Mouse (Mus musculus) heart, postnatal 14 days (tissue): ENCODE data around the gene Ppm1f. TPM values are rescaled to one million over a fixed set of nuclear protein-coding genes. Genes with fewer than 3 reads are reported as not detected.
A peak's percentile ranks its signal among the peaks of the same experiment; 100 is the strongest.
"Not testable (repeated sequence)": the region's sequence is repeated elsewhere in the genome, so short reads cannot be mapped to it uniquely, and the experiment has no call there.

Source experiments
- DNase-seq, 2 experiments: peaks; one replicate each; pipeline ENCODE4 v3.0.0; 2021 to 2022
- intact Hi-C: fragments of 180-260 bp; cut with DNase I; formaldehyde crosslinking; loops from one replicate; pipeline ENCODE4 v1.15.1; 2025
- long read RNA-seq, 2 experiments: library from polyadenylated mRNA; stranded (forward); transcript quantifications; one replicate each; pipeline ENCODE4 v2.0.0; 2021
- total RNA-seq, 2 experiments: library from RNA; stranded (reverse); gene quantifications; 2 replicates each; pipeline ENCODE4 v1.2.3; 2021

Ppm1f gene
- 10 to 100 TPM; 33.4 to 35.7 TPM for total RNA-seq
- long read RNA-seq, experiment 1, full-length matches to known transcripts, result 12 of 28 reads
- long read RNA-seq, experiment 1, partial matches to known transcripts, result 13 of 28 reads
- long read RNA-seq, experiment 1, other reads (novel, unspliced or antisense), result 3 of 28 reads
- long read RNA-seq, experiment 2, full-length matches to known transcripts, result 17 of 28 reads
- long read RNA-seq, experiment 2, partial matches to known transcripts, result 11 of 28 reads
- long read RNA-seq, experiment 2, other reads (novel, unspliced or antisense), result 0 of 28 reads

DNA sequence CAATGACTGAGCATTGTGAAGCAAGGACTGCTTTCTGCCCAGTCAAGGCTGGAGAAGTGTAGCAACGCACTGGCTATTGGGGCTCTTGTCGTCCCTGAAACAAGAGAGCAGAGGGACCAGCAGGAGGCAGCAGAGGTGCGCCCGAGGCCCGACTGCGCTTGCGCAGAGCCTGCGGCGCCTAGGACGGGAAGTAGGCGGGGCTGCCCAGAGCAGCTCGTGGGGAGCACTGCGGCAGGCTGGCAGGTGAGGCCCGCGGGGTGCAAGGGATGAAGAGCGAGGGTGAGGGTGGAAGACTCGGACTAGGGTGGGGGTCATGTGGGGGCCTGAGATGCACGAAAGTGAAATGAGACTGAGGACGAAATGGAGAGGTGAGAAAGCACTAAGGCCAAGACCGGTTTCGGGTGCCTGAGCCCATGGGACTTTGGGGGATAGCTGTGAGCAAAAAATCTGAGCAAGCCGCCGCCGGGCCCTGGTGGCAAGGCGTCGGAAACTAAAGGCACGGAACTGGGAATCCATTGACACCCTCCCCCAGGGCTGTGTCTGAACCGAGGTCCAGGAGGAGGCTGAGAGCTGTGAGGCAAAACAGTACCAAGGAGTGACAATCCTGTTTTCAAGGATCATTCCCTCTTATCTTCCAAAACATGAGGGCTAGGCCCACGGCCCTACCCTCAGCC, at the start of gene Ppm1f:
TSS of gene Ppm1f (plus strand) at position 88 of the 674 bp plus-strand sequence.
- DNase-seq, result peak; percentile 97 to 98
- intact Hi-C loops, result loop anchor here (1.0 kb wide), 1 partner anchor 16 kb away; no protein-coding TSS in a partner anchor

DNA sequence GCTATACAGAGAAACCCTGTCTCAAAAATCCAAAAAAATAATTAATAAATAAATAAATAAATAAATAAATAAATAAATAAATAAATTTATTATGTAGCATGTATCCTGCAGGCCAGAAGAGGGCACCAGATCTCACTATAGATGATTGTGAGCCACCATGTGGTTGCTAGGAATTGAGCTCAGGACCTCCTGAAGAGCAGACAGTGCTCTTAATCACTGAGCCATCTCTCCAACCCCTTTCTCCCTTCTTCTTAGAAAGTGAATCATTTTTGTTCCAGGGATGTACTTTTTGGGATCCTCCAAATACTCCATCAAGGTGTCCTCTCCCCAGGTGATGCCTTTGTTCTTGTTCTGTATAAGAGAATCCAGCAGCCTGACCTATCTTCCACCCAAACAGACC, 47.1 kb upstream of the Ppm1f start:
- intact Hi-C loops, result no loop called here

DNA sequence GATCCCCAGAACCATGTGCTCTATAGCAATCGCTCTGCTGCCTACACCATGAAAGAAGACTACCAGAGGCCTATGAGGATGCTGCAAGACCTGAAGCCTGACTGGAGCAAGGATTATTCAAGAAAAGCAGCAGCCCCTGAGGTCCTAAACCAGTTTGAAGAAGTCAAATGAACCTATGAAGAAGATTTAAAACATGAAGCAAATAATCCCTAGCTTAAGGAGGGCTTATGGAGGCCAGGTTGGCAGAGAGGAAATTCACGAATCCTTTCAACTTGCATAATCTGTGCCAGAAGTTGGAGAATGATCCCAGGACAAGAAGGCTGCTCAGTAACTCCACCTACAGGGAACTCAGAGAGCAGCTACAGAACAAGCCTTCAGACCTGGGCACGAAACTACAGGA, 43.9 kb upstream of the Ppm1f start:
- DNase-seq, result no peak
- intact Hi-C loops, result no loop called here

More for the DNA sequence above, 47.1 kb upstream of the Ppm1f start:
- no peak for DNase-seq

DNA sequence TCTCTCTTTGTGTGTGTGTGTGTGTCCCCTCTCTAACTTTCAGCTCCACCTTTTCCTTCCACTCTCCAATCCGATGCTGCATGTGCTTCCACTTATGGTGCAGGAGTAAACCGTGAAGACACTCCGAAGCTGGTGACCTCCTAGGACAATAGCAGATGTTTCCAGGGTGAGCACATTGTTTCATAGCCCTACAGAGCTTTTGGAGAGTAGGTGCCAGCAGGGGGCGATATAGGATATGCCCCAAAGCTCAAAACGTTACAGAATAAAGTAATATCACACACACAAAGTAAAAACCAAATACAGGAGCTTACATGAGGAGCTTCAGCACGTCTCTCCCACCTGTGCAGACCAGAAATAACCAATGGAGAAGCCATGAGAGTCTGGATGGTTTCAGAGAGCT, 41.4 kb upstream of the Ppm1f start:
- peak; percentile 65 to 69 for DNase-seq
- intact Hi-C loops, result loop anchor here (2.0 kb wide), 1 partner anchor 58 kb away; no protein-coding TSS in a partner anchor

DNA sequence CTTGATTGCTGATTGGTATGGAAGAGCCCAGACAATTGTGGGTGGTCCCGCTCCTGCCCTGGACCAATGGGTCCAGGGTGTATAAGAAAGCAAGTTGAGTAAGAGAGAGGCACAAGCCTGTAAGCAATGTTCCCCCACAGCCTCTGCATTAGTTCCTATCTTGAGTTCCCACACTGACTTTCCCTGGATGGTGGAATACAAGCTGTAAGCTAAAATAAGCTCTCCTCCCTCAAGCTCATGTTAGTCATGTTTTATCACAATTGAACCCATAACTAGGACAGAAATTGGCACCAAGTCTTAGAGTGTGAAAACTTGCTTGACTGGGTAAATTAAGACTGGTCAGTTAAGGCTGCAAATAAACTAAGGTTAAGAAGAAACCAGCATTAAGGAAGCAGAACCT, 40.7 kb upstream of the Ppm1f start:
- intact Hi-C loops, result loop anchor here (2.0 kb wide), 1 partner anchor 57 kb away; no protein-coding TSS in a partner anchor
- no peak for DNase-seq

DNA sequence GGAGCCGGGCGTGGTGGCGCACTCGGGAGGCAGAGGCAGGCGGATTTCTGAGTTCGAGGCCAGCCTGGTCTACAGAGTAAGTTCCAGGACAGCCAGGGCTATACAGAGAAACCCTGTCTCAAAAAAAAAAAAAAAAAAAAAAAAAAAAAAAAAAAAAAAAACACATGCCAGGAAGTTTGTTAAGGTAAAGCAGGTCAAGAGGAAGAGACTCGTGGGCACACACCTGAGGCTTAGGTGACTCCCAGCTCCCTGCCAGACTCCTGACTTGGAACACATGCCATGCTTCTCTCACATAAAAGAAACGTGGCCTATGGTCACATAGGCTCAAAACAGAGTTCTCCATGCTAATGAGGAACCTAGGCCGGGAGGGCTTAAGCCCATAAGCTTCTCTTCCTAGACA, 40.2 kb upstream of the Ppm1f start:
- intact Hi-C loops, DNase-seq: not testable (repeated sequence)

DNA sequence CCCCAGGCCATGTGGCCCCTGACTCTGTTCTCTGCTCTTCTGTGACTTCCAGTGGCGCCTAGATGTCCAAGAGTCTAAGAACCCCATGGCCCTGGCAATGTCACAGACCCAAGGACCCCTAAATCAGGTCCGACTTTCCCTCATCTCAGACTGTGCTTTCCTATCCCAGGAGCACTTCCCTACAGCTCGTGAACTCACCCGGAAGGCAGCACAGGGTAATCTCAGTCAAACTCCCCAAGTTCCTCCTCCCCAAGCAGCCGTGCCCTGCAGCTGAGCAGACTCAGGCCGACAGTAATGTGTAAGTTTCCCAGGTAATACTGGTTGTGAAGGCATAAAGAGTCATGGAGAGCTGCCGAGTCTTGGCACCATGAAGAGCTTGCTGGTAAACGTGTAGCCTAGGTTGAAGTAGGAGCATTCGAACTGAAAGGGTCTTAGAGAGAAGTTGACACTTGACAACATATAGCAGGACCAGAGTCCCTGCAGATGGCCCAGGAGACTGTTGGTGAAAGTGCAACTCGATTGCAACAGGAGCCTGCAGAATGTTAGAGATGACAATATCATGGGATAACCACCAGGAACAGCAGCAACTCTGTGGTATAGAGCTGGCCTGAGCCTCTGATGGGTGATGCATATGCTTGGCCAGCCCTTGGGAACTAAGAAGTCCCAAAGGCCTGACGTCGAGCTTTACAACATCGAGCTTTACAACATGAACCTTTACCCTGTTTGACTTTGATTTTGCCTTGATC, 39.4 kb upstream of the Ppm1f start:
- intact Hi-C loops, result no loop called here

DNA sequence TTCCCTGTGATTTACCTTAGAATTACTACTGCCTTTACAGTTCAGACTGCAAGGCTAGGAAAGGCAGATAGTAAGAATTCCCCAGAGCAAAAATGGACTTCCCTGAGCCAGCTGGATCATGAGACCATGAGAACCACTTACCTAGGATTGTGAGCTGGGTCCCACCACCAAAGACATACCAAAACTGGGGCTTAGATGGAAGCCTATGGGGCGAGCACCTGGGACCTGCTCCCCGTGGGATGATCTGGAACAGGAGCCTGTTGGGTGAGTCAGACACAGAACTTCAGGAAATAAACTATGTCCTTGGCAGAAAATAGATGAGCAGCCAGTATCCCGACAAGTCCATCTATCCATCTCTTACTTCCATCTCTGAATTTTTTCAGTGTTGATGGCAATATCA, 34.0 kb upstream of the Ppm1f start:
- intact Hi-C loops, result no loop called here
- DNase-seq, result no peak

More for the DNA sequence above, 39.4 kb upstream of the Ppm1f start:
- no peak for DNase-seq

DNA sequence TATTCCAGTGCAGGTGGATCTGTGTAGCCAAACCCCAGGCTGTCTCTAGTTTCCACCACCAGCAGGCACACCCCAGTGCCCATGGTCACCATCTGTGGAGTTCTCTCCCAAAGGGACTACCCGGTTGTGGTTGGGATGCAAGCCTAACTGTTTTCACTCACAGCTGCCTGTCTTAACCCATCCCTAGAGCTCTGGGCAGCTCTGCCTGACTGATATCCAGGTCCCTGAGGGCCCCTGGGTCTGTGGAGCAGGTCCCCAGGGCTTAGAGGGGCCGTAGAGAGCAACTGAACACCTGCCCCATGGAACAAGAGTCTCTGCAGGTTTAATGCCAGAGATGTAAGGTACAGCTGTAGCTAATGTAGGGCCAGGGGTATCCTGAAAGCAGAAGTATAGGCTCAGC, 32.3 kb upstream of the Ppm1f start, which contains the start of gene Igll1:
TSS of gene Igll1 (minus strand) at position 8 of the 400 bp plus-strand sequence.
- DNase-seq, result no peak
- intact Hi-C loops, result no loop called here

DNA sequence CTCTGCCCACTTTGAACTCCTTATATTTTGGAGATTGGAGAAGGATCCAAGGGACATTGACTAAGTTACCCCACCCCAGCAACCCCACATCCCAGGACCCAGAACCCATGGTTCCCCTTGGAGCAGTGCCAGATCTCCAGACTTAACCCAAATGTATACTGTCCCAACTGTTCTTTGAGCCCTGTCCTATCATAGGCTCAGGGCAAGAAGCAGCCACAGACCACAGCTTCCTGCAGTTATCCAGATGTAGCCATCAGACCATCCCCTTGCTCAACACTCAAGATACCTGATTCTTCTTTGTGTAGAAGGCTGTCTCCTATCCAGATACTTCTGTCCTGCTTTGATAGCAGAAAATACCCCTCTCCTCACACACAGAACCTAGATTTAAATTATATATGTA, 31.1 kb upstream of the Ppm1f start:
- intact Hi-C loops, result no loop called here
- DNase-seq, result no peak

DNA sequence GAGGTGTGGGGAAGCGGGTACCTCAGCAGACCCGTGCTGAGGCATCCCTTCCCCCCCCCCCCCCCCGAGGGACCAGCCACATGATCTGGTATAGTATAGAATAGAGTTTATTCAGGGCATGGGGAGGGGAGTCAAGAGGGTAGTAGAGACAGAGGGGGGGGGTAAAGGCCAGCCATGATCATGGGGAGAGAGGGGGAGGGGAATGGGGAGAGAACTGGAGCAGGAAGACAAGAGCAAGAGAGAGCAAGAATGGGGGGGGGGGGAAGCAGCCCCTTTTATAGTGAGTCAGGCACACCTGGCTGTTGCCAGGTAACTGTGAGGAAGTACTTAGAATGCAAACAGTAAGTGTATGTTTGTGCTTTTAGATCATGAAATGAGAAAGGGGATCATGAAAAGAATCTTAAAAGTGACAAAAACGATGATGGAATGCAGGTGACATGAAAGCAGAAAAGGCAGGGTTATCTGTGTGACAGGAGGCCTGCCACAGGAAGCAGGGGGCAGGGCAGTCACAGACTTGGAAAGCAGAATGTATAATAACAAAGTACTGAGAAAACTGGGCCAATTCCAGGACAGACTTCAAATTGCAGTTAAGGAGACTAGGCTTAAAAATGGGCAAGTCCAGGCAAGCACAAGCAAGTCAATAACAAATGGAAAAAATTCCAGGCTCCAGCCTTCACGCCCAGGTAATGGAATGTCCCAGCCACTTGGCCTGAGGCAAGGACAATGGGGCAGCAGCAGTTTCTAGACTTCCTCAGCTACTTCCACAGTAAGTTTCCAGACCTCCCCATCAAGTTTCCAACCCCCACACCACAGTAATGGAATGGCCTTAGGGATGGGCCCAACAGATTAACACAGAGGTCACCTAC, 30.3 kb upstream of the Ppm1f start:
- peak in 1 of 2 experiments; percentile 11 for DNase-seq
- intact Hi-C loops, result no loop called here

DNA sequence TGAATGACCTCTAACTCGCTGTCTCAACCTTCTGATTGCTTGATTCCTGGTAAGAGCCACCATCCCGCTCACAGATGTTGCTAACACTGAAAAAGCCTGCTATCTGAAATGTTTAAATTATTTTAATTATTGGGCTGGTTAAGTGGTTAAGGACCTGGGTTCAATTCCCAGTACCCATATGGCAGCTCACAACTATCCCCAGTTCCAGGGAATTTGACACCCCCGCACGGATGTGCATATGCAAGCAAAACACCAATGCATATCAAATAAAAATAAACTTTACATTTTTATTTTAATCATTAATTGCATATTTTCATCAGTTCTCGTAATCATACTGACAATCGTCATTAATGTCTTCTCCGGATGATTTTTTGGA, 26.0 kb upstream of the Ppm1f start:
- DNase-seq, result no peak
- intact Hi-C loops, result no loop called here

DNA sequence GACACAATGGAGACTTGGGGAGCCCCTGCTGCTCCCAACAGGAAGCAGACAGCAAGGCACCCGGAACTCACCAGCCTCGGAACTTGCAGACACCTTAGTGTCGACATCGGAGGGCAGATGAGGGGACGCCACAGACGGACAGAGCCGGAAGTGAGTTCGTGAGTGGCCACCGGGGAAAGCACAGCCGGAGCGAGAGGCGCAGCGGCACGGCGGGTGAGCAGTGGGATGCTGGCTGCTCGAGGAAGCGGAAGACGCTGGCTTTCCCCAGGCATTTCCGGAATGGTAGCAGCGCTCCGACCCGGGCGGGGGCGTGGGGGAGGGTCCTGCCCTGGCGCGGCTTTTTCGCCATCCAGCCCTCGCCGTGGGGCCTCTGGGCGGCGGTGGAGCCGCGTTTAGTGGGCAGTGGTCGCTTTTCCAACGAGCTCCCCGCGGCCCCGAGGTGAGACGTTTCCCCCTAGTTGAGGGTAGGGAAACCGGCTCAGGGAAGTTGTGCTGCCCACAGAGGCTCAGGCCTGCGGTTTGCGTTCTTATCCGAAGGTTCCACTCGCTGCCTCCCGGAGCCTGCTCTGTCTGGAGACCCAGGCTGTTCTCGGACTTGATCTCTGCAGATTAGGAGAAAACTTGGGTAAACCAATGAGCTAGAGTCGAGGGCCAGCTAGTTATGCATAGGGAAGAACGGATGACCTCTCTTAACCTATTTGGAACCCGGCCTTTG, 25.5 kb upstream of the Ppm1f start, which contains the start of the genes Top3b and Vpreb1:
TSS of gene Top3b (plus strand) at position 120 of the 715 bp plus-strand sequence.
TSS of gene Vpreb1 (minus strand) at position 227 of the 715 bp plus-strand sequence.
- intact Hi-C loops, result no loop called here

DNA sequence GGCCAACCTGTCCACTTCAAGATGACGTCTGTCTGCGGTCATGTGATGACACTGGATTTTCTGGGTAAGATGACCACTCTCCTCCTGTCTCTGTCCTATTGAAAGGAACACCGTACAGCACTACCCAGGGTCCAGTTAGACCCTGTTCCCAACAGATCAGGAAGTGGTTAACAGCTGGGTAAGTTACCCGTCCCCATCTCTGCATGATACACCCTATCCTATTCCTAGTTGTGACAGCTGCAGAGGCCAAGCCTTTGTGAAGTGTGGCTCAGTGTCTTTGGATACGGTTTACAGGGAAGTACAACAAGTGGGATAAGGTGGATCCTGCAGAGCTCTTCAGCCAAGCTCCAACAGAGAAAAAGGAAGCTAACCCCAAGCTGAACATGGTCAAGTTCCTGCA, 17.2 kb upstream of the Ppm1f start:
- DNase-seq, result no peak
- intact Hi-C loops, result no loop called here

More for the DNA sequence above, 25.5 kb upstream of the Ppm1f start, which contains the start of the genes Top3b and Vpreb1:
- peak; percentile 85 to 89 for DNase-seq

DNA sequence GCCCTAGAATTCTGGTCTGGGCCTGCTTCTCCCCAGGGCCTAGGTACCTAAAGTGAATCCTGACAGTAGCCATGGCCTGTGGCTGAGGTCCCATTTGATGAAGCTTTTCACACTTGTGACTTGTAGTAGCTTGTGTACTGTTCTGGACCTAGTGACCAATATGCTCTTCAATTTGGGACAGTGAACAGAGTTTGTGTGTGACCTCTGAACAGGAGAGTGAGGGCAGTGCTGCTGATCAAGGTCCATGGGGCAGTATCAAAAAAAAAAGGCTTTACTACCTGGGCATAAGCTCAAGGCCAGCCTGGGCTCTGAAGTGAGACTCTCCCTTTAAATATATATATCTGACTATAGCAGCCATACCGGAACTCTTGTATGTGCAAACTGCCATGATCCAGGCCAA, 7.9 kb upstream of the Ppm1f start:
- no peak for DNase-seq
- intact Hi-C loops, result no loop called here

DNA sequence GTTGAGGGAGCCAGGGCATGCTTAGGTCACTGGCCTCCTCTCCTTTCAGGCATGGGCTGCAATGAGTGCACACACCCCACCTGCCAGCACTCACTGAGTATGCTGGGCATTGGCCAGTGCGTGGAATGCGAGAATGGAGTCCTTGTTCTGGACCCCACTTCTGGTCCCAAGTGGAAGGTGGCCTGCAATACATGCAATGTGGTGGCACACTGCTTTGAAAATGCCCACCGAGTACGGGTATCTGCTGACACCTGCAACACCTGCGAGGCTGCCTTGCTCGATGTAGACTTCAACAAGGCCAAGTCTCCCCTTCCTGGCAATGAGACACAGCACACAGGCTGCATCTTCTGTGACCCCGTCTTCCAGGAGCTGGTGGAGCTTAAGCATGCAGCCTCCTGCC, 3.9 kb upstream of the Ppm1f start:
- intact Hi-C loops, result no loop called here
- no peak for DNase-seq

DNA sequence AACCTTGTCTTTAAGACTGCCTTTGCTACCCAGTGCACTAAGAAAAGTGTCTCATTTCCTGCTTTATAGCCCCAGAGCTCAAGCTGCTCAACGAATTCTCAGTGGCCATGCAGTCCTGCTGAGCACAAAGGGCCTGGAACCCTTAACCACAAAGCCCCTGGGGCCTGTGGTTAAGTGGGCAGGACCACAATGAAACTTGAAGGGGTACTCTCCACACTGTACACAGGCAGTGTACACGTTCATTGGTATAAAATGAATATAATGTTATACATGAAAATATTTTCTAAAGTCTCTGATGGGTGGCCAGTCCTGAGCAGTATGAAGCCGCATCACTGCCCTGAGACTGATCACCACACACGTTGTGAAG, 271 bp upstream of the Ppm1f start:
- intact Hi-C loops, result loop anchor here (1.0 kb wide), 1 partner anchor 16 kb away; no protein-coding TSS in a partner anchor

DNA sequence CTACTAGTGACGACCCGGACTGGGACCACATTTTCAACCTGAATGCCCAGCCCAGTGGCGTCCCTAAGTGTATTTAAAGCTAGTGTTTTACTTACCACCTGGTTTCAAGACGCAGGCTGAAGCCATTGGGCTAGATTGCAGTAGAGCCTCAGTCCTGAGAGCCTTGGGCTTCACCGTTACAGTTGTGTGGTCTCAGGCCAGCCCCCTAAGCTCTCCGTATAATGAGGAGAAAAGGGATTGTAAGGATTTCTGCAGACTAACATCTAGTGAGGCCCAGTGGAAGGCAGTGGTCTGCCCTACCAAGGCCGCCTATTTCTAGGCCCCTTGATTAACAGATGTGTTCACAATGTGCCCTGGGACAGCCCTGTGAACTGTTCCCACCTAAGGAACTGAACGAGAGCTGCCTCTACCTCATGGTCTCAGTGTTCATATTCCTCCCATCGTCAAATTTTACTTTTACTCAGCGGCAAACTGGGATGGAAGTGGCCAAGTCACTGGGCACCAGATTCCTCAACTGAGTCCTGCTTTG, 851 bp downstream of the Ppm1f start:
- intact Hi-C loops, result no loop called here
- DNase-seq, result no peak

More for the DNA sequence above, 271 bp upstream of the Ppm1f start:
- DNase-seq, result no peak

DNA sequence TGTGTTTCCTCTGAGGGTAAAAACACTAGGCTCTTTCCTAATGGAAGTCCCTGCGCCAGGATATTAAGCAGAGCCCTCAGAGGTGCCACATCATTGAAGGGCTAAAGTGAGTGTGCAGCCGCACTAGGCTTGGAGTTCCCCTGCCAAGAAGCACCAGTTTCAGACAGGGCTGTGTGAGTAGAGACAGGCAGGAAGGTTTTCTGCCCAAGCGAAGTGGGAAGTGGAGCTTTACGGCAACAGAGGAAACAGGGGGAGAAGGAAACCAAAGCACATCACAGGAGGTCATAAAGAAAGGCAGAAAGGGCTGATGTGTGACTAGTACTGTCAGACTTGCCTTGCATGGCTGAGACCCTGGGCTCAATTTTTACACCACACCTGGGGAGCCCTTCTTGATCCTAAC, 6.1 kb downstream of the Ppm1f start:
- intact Hi-C loops, result no loop called here

More for the DNA sequence above, 6.1 kb downstream of the Ppm1f start:
- no peak for DNase-seq
